ENCODE assay signal across 9 mouse cellular contexts in genomic region chr11:94420325-94420724, GRCm38 (mm10). TPM values are rescaled to one million over a fixed set of nuclear protein-coding genes. Genes with fewer than 3 reads are reported as not detected.
DNase-seq lines count a peak whose midpoint lies in the region; ATAC-seq and TF ChIP-seq lines count a peak whose summit lies in the region.
"Had no signal": no experiment of that assay in that cellular context is flagged by ENCODE, and none has a peak within 500 bp of the region (broad histone marks: within the 10 kb centered on the region; RNA-seq: fewer than 3 reads in every experiment).

No protein-coding gene starts in this region.

- no peak overlapping the region for H3K4me2 ChIP-seq in forebrain, embryonic 16.5 days (ENCODE audit: low read length)
- no peak overlapping the region for H3K4me2 ChIP-seq in forebrain, embryonic 13.5 days
- no peak overlapping the region for H3K4me2 ChIP-seq in liver, embryonic 12.5 days
- H3K4me2 ChIP-seq: limb, embryonic 13.5 days had no signal

- peak; percentile 27 for DNase-seq in liver
- peak; percentile 75 to 76 for DNase-seq in kidney, postnatal 25 days
- DNase-seq in B cell, adult 2 months, result no peak
- no peak for DNase-seq in spleen, postnatal 36 days (ENCODE audit: low spot score in 2 of 2)

- no peaks in the 10 kb centered on the region for H3K27me3 ChIP-seq in forebrain, embryonic 16.5 days (replicated peaks; ENCODE audit: control insufficient read depth, insufficient read depth, low read length)
- no peaks in the 10 kb centered on the region; the same call in none of the 2 replicates for H3K27me3 ChIP-seq in forebrain, embryonic 13.5 days
- peaks cover 91% of the 10 kb centered on the region for H3K27me3 ChIP-seq in liver, embryonic 12.5 days (replicated peaks)
- H3K27me3 ChIP-seq: limb, embryonic 13.5 days had no signal

- TF ChIP-seq POLR2A in bone marrow, adult 2 months (IDR thresholded peaks at IDR 0.05; ENCODE audit: borderline replicate concordance, control insufficient read depth, low read depth, low read length), result no peak

- WGBS in forebrain, embryonic 16.5 days, result 20% methylated on average over 7 of the region's 7 CpGs
- 31% methylated on average over 7 of the region's 7 CpGs for WGBS in forebrain, embryonic 13.5 days
- 15% methylated on average over 7 of the region's 7 CpGs for WGBS in liver, embryonic 12.5 days (ENCODE audit: insufficient replicate concordance)
- WGBS in bone marrow, adult 2 months, result 9% methylated on average over 7 of the region's 7 CpGs

- 0 out of 2 replicates have a peak, but pooled peaks have one; percentile 29 for ATAC-seq in forebrain, embryonic 16.5 days
- ATAC-seq in forebrain, embryonic 13.5 days, result no peak
- ATAC-seq in liver, embryonic 12.5 days, result no peak

- no peaks in the 10 kb centered on the region for H3K36me3 ChIP-seq in forebrain, embryonic 16.5 days (ENCODE audit: control insufficient read depth, insufficient read depth)
- H3K36me3 ChIP-seq in forebrain, embryonic 13.5 days (ENCODE audit: poor library complexity, severe bottlenecking), result peaks cover 21% of the 10 kb centered on the region
- H3K36me3 ChIP-seq in liver, embryonic 12.5 days, result no peaks in the 10 kb centered on the region

- peaks cover 24% of the 10 kb centered on the region for H3K4me1 ChIP-seq in forebrain, embryonic 16.5 days (replicated peaks; ENCODE audit: control insufficient read depth, insufficient read depth, low read length)
- peaks cover 42% of the 10 kb centered on the region for H3K4me1 ChIP-seq in forebrain, embryonic 13.5 days
- no peaks in the 10 kb centered on the region; the same call in 1 of the 2 replicates for H3K4me1 ChIP-seq in liver, embryonic 12.5 days
- no peaks in the 10 kb centered on the region for H3K4me1 ChIP-seq in bone marrow, adult 2 months (ENCODE audit: control insufficient read depth, insufficient read depth, low read length)

- H3K9me3 ChIP-seq in forebrain, embryonic 16.5 days (ENCODE audit: control insufficient read depth, low read length), result no peaks in the 10 kb centered on the region
- no peaks in the 10 kb centered on the region for H3K9me3 ChIP-seq in forebrain, embryonic 13.5 days (replicated peaks)
- no peaks in the 10 kb centered on the region for H3K9me3 ChIP-seq in liver, embryonic 12.5 days (replicated peaks)
- H3K9me3 ChIP-seq: limb, embryonic 13.5 days had no signal

- H3K4me3 ChIP-seq in forebrain, embryonic 16.5 days (replicated peaks; ENCODE audit: low read length), result no peak overlapping the region
- H3K4me3 ChIP-seq in forebrain, embryonic 13.5 days, result no peak overlapping the region
- no peak overlapping the region for H3K4me3 ChIP-seq in liver, embryonic 12.5 days
- no peak overlapping the region for H3K4me3 ChIP-seq in bone marrow, adult 2 months (replicated peaks; ENCODE audit: control insufficient read depth, low read depth, low read length)
- H3K4me3 ChIP-seq: limb, embryonic 13.5 days had no signal

- H3K9ac ChIP-seq in forebrain, embryonic 16.5 days (replicated peaks; ENCODE audit: low read depth, low read length), result no peak overlapping the region
- H3K9ac ChIP-seq in forebrain, embryonic 13.5 days, result no peak overlapping the region
- no peak overlapping the region for H3K9ac ChIP-seq in liver, embryonic 12.5 days
- H3K9ac ChIP-seq: limb, embryonic 13.5 days had no signal

- peak; percentile 26; the same call in 1 of the 2 replicates for TF ChIP-seq CTCF in bone marrow, adult 2 months (IDR thresholded peaks at IDR 0.05; ENCODE audit: control insufficient read depth, insufficient read depth, low read length)

- no peak overlapping the region; the same call in 1 of the 2 replicates for H3K27ac ChIP-seq in forebrain, embryonic 16.5 days (ENCODE audit: low read length)
- H3K27ac ChIP-seq in forebrain, embryonic 13.5 days, result no peak overlapping the region
- H3K27ac ChIP-seq in liver, embryonic 12.5 days, result no peak overlapping the region
- no peak overlapping the region for H3K27ac ChIP-seq in bone marrow, adult 2 months (ENCODE audit: control insufficient read depth, insufficient read depth, low read depth, low read length, poor library complexity)
- H3K27ac ChIP-seq: limb, embryonic 13.5 days had no signal

RNA-seq across cellular contexts. Expression of gene Abcc3, which starts 27.5 kb away (rescaled TPM):
- 0.18 and 0.55 TPM in 2 replicates for polyA plus RNA-seq in forebrain, embryonic 16.5 days (2015; fragmentation: Nextera tagmentation; extraction: Ambion mirVana)
- polyA plus RNA-seq in forebrain, embryonic 13.5 days (2015; fragmentation: Nextera tagmentation; extraction: Ambion mirVana), result 0.31 and 0.54 TPM in 2 replicates
- polyA plus RNA-seq in liver, embryonic 12.5 days (2016; fragmentation: Nextera tagmentation; extraction: Ambion mirVana), result 4.0 and 4.3 TPM in 2 replicates
- polyA plus RNA-seq in bone marrow, adult 2 months (2011; ENCODE audit: insufficient read depth, insufficient read length, low replicate concordance, missing spikeins), result 6.4 and 7.4 TPM in 2 replicates

RNA-seq across cellular contexts. Expression of gene Cacna1g, which starts 53.7 kb away (rescaled TPM):
- 5.4 and 12.1 TPM in 2 replicates for polyA plus RNA-seq in forebrain, embryonic 16.5 days (2015; fragmentation: Nextera tagmentation; extraction: Ambion mirVana)
- 5.4 and 8.4 TPM in 2 replicates for polyA plus RNA-seq in forebrain, embryonic 13.5 days (2015; fragmentation: Nextera tagmentation; extraction: Ambion mirVana)
- 2.5 and 3.2 TPM in 2 replicates for polyA plus RNA-seq in liver, embryonic 12.5 days (2016; fragmentation: Nextera tagmentation; extraction: Ambion mirVana)
- 13.7 and 26.8 TPM in 2 replicates for polyA plus RNA-seq in bone marrow, adult 2 months (2011; ENCODE audit: insufficient read depth, insufficient read length, low replicate concordance, missing spikeins)

Comparison
In these comparisons a context has a peak if more than half of its experiments do, and no peak if none do; other contexts are left out.
1. DNase-seq: peak in liver (single experiment) and kidney, postnatal 25 days (2 of 2); none in B cell, adult 2 months (0 of 2) and spleen, postnatal 36 days (0 of 2).